Mouse (Mus musculus) adrenal gland, adult 2 months (tissue): ENCODE measurements at regions not wholly inside any gene's neighbourhood (a gene's known extent, or its start where the extent isn't known, plus 50 kb on each side); places are given as distances from the start of the nearest gene placed in this dataset.

Source experiments
- DNase-seq: peaks from one replicate; pipeline ENCODE4 v3.0.0; 2021

GRCm38 (mm10) chr11:20929426-20929825 is 98.6 kb upstream of the Lgalsl start:
- no peak for DNase-seq

DNA sequence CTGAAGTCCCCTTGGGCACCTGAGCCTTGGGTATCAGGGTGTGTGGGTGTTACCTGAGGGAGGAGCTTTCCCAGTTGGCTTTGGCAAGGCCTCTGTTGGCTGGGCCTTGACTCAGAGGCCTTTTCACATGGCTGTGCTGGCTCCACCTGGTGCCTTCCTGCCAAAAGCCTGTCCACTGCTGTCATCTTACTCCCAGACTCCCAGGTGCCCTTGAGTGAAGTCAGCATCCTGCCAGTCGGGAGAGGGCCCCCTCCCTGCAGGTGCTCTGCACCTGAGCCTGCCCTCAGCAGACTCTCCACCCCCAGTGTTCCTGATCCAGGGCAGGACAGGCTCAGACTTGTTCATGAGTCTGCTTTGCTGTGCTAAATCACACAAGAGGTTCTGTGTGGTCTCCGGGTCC is 99.2 kb upstream of the Lgalsl start:
- no peak for DNase-seq

- DNase-seq, result no peak
These were observed 99.7 kb upstream of the Lgalsl start for GRCm38 (mm10) chr11:20930573-20930972.

- DNase-seq, result no peak
These were observed 103.6 kb upstream of the Lgalsl start for GRCm38 (mm10) chr11:20934191-20935062.

GRCm38 (mm10) chr11:20935063-20935370 is 104.2 kb upstream of the Lgalsl start:
- no peak for DNase-seq

- DNase-seq, result no peak
These were observed 105.1 kb upstream of the Lgalsl start for GRCm38 (mm10) chr11:20935910-20936309.

DNA sequence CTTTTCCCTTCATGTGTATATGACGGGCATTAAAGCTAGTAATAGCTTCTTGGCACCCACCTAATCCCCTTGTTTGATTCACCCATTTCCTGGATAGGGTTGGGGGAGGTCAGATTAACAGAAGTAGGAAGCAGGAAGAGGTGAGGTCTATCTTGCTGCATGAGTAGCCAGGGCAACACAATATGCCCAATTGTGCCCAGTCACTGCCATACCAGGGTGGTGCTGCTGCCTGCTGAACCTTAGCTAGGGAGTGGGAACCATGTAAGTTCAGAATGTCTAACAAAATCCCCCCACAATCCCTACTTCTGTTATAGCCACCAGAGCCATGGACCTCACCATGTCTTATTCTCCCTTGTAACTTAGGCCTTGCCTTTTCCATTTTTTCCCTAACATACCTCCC is 106.1 kb upstream of the Lgalsl start:
- no peak for DNase-seq

- DNase-seq, result no peak
These were observed 107.1 kb upstream of the Lgalsl start for GRCm38 (mm10) chr11:20937942-20938341.

GRCm38 (mm10) chr11:20939644-20940043 is 108.8 kb upstream of the Lgalsl start:
- DNase-seq, result no peak

GRCm38 (mm10) chr11:20941546-20941945 is 110.7 kb upstream of the Lgalsl start:
- no peak for DNase-seq

- DNase-seq, result no peak
These were observed 124.7 kb upstream of the Lgalsl start for GRCm38 (mm10) chr11:20955561-20955960.

- DNase-seq, result no peak
These were observed 126.9 kb upstream of the Lgalsl start for GRCm38 (mm10) chr11:20957766-20958165.

DNA sequence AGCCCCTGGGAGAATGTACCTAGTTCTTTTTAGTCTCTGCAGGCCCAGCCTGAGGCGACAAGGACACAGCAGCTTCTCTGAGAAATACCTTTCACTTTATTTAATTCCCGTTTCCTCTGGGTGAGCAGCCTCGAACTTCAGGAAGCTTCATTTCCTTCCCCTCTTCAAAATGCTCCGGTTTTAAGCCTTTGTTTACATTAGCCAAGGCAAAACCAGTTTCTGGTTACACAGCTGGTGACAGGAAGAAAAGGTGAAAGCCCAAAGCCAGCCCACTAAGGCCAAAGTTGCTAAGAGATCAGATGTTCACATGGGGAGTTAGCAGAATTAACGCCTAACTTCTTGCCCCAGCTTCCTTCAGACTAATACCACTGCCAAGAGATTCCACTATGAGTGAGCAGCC is 127.4 kb upstream of the Lgalsl start:
- no peak for DNase-seq

GRCm38 (mm10) chr11:20960066-20960465 is 129.2 kb upstream of the Lgalsl start:
- no peak for DNase-seq

- DNase-seq, result no peak
These were observed 129.9 kb upstream of the Lgalsl start for GRCm38 (mm10) chr11:20960750-20961149.

GRCm38 (mm10) chr11:20961626-20962025 is 129.5 kb upstream of the Peli1 start:
- DNase-seq, result no peak

DNA sequence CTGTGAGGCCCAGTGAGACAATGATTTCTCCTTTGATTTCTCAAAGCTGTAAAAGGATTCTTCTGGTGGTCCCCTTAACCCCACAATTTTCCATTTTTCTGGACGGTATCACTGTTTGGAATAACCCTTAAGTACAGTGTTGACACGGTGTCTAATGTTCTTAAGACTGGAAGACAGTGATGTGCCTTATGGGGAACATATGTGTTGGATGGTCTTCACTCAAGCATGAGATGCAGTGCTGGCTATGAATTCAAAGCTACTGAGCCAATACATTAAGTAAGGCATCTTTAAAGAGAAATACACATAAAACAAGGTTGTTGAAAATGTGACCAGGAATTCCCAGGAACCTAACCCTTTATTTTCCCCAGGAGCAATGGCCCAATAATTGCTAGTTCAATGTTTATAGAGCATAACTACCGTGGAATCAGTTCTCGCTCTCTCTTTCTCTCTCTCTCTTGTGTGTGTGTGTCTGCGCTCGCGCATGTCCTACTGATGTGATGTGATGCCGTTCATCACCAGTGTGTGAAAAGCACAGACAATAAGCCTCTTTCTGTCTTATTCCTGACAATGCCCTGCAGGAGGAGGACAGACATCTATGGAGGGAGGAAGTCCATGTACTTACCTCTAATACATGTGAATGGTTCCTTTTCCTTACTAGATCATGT is 125.4 kb upstream of the Peli1 start:
- no peak for DNase-seq

DNA sequence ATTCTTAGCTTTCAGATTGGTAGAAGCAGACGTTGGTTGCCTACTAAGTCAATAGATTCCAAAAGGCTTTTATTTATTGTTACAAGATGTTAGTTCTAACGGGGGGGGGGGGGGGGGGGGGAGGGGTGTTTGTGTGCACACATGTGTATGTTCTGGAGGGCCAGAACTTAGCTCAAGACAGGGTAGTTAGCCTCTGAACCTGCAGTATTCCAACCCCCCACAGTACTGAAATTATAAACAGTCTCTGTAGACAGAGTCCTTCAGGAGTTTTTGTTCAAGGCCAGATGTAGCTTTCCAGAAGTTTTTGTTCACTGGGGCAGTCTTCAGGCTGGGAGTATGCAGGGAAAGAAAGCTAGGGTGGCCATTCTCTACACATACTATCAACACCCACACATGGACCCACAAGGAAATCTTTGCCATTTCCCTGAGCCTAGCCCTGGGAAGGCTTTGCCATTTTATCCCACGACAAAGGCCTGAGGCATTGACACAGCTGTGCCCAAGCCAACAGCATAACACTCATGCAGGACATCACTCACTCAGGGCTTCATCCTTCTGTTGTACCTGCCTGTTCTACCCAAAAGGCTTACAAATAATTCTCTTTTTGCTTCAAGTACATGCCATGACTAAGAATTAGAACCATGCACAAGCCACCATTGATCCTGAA is 123.6 kb upstream of the Peli1 start:
- no peak for DNase-seq

GRCm38 (mm10) chr11:20968341-20968740 is 122.8 kb upstream of the Peli1 start:
- no peak for DNase-seq

- DNase-seq, result no peak
These were observed 118.0 kb upstream of the Peli1 start for GRCm38 (mm10) chr11:20973141-20973540.

DNA sequence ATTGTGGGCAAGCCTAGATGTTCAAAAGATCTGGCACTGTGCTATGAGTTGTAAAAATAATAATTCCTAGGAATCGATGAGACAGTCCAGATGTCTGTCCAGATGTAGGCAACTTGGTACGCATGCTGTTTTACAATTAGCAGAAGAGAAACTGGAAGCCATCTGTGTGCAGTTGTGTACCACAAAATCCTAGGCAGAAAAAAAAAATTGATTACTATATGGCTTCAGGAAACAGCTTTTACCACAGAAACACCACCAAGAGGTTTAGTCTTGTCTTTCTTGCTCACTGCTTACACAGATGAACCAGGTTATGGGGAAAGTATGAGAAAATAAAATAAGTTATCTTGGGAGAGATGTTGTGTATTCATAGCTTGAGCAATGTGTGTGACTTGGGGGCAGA is 109.5 kb upstream of the Peli1 start:
- no peak for DNase-seq

- DNase-seq, result no peak
These were observed 109.1 kb upstream of the Peli1 start for GRCm38 (mm10) chr11:20982010-20982409.

GRCm38 (mm10) chr11:20982500-20982899 is 108.6 kb upstream of the Peli1 start:
- DNase-seq, result no peak
